Mouse (Mus musculus): ENCODE results near the gene Nfil3. TPM values are rescaled to one million over a fixed set of nuclear protein-coding genes. Genes with fewer than 3 reads are reported as not detected.

The Nfil3 gene
- total RNA-seq, 2 experiments from 2014 or later: 14.2 to 14.7 TPM

GRCm38 (mm10) chr13:52979331-52980051 lies 1.4 kb downstream of the Nfil3 start:
- peak overlapping the region; percentile 71 for H3K4me3 ChIP-seq
- H3K27ac ChIP-seq: peak overlapping the region; percentile 97
- DNase-seq (ENCODE audit: low spot score in 2 of 2): no peak
- TF ChIP-seq CTCF (conservative IDR thresholded peaks at IDR 0.05): no peak

GRCm38 (mm10) chr13:52978321-52978981 lies 2.4 kb downstream of the Nfil3 start:
- peak overlapping the region; percentile 71 for H3K4me3 ChIP-seq
- peak overlapping the region; percentile 97 for H3K27ac ChIP-seq
- DNase-seq (ENCODE audit: low spot score in 2 of 2): peak in 1 of 2 experiments; percentile 16
- TF ChIP-seq CTCF (conservative IDR thresholded peaks at IDR 0.05): no peak

DNA sequence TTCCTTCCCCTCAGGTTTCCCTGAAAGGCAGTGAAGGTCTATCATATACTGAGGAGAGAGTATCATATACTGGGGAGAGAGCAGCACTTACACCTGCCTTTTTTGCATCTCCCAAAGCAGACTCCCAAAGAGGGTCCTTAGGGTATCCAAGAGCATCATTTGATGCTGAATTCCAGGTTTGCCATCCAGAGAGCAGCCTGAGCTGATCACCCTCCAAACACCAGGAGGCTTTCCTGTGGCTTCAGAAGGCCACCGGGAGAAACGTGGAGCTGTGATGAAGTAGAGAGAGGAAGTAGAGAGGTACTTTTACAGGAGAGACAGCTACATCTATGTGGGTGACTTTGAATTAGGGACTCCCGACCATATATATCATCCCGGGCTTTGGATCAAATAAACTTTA lies 3.1 kb downstream of the Nfil3 start:
- no peak for DNase-seq (ENCODE audit: low spot score in 2 of 2)
- Histone ChIP-seq H3K27ac (no peak overlapping the region), H3K4me3 (peak overlapping the region; percentile 71)
- TF ChIP-seq CTCF (conservative IDR thresholded peaks at IDR 0.05): no peak

DNA sequence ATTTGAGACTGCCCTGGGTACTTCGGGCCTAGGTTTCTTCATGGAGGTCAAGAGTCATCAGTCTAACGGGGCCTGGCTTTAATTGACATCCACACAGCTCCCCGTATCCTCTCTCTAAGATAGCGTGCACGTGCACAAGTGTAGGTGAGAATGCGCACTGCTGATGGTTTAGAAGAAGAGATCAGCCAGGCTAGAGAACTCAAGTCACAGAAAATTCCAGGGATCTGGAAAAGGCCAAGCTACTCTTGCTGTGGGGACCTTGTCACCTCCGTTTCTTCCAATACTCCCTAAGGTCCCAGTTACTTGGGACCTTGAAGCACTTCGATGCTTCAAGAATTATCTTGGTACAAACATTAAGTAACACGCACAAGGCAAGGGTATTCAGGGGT lies 3.7 kb downstream of the Nfil3 start:
- H3K27ac ChIP-seq: 0 out of 2 replicates have a peak overlapping the region, but pooled peaks have one; percentile 54
- H3K4me3 ChIP-seq: no peak overlapping the region
- no peak for DNase-seq (ENCODE audit: low spot score in 2 of 2)
- TF ChIP-seq CTCF (conservative IDR thresholded peaks at IDR 0.05): no peak

- no peak for DNase-seq (ENCODE audit: low spot score in 2 of 2)
- H3K4me3 ChIP-seq: peak overlapping the region; percentile 27
- H3K27ac ChIP-seq: peak overlapping the region; percentile 54; the same call in 1 of the 2 replicates
- no peak for TF ChIP-seq CTCF (conservative IDR thresholded peaks at IDR 0.05)
These were observed 4.2 kb downstream of the Nfil3 start for GRCm38 (mm10) chr13:52976510-52977220.

DNA sequence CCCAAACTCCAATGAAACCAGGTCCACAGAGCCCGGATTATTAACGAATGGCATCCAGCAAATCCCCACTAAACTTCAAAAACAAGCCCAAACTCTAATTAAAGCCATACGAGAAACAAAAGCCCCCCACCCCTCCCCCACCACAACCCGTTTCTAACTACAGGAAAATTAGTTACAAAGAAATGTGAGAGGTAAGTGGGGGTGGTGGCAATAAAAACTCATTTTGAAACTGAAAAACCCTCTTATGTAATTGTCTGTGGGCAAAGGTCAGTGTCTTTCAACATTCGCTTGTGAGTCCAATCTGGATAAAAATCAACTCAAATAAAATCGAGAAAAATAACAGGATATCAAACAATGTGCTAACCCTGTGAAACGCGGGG lies 4.8 kb downstream of the Nfil3 start:
- peak overlapping the region; percentile 54; the same call in 1 of the 2 replicates for H3K27ac ChIP-seq
- TF ChIP-seq CTCF (conservative IDR thresholded peaks at IDR 0.05): no peak
- DNase-seq (ENCODE audit: low spot score in 2 of 2): no peak
- H3K4me3 ChIP-seq: peak overlapping the region; percentile 27

DNA sequence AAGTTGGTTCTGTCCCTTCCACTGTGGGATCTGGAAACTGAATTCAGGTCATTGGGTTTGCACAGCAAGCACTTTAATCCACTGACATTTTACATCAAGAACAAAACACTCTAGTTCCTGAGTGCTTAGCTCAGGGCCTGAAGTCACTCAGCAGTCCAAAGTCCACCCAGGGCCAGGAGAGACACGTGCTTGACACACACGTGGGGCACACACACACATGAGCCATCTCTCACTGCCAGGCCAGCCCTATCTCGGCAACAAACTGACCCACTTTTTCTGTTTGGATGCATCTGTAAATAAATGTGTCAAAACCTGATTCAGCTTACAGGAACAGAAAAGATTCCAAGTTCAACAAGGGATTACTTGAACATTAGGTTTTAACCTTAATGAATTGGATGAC lies 6.2 kb downstream of the Nfil3 start:
- no peak for DNase-seq (ENCODE audit: low spot score in 2 of 2)
- Histone ChIP-seq H3K27ac (no peak overlapping the region), H3K4me3 (no peak overlapping the region)
- TF ChIP-seq CTCF (conservative IDR thresholded peaks at IDR 0.05): no peak

- Histone ChIP-seq H3K27ac (no peak overlapping the region), H3K4me3 (no peak overlapping the region)
- no peak for DNase-seq (ENCODE audit: low spot score in 2 of 2)
- TF ChIP-seq CTCF (conservative IDR thresholded peaks at IDR 0.05): no peak
These were observed 7.4 kb downstream of the Nfil3 start for GRCm38 (mm10) chr13:52973427-52973826.

DNA sequence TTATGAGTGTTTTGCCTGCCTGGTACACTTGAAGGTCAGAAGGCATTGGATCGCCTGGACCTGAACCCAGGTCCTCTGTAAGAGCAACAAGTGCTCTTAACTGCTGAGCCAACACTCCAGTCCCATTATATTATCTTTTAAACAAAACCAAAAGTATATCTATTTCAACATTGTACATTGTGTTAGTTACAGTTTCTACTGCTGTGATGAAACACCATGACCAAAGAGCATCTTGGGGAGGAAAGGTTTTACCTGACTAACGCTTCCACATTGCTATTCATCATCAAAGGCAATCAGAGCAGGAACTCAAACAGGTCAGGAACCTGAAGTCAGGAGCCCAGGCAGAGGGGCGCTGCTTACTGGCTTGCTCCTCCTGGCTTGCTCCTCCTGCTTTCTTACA lies 8.2 kb downstream of the Nfil3 start:
- H3K27ac ChIP-seq: no peak overlapping the region
- no peak for DNase-seq (ENCODE audit: low spot score in 2 of 2)
- H3K4me3 ChIP-seq: no peak overlapping the region
- no peak for TF ChIP-seq CTCF (conservative IDR thresholded peaks at IDR 0.05)

DNA sequence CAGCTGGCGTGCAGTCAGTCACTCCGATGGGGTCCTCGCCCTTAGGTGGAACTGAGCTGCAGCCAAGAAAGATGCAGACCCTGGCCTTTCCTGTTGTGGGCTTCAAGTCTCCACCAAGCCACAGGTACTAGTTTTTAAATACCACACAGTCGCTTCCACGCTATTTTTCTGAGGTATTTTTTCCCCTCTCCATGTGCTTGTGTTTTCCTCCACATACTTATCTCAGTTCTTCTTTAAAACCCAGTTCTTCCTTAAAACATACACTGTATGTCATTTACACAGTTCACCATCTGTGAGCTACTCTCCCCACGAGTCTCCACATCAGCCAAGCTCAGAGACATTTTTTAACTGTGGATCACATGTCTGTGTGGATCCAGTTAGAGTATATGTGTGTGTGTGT lies 10.0 kb downstream of the Nfil3 start:
- no peak for DNase-seq (ENCODE audit: low spot score in 2 of 2)
- TF ChIP-seq CTCF (conservative IDR thresholded peaks at IDR 0.05): no peak
- H3K4me3 ChIP-seq: no peak overlapping the region
- H3K27ac ChIP-seq: no peak overlapping the region

GRCm38 (mm10) chr13:52962922-52963321 lies 18.0 kb downstream of the Nfil3 start:
- no peak for DNase-seq (ENCODE audit: low spot score in 2 of 2)
- no peak for TF ChIP-seq CTCF (conservative IDR thresholded peaks at IDR 0.05)
- no peak overlapping the region for H3K4me3 ChIP-seq
- no peak overlapping the region for H3K27ac ChIP-seq

DNA sequence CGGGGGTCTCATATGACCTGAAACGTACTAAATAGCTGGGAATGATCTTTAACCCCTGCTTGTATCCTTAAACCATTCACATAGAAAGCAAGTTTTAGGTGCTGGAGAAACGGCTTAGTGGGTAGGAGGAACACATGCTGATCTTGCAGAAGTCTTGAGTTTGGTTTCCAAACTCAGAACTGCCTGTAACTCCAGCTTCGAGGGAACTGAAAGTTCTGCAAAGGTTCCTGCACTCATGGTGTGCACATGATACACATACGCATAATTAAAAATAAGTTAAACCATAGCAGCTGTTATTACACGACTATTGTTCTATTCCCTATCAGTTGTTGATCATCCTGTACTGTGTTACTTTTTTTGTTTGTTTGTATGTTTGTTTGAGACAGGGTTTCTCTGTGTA lies 18.5 kb downstream of the Nfil3 start:
- H3K4me3 ChIP-seq: no peak overlapping the region
- no peak for TF ChIP-seq CTCF (conservative IDR thresholded peaks at IDR 0.05)

DNA sequence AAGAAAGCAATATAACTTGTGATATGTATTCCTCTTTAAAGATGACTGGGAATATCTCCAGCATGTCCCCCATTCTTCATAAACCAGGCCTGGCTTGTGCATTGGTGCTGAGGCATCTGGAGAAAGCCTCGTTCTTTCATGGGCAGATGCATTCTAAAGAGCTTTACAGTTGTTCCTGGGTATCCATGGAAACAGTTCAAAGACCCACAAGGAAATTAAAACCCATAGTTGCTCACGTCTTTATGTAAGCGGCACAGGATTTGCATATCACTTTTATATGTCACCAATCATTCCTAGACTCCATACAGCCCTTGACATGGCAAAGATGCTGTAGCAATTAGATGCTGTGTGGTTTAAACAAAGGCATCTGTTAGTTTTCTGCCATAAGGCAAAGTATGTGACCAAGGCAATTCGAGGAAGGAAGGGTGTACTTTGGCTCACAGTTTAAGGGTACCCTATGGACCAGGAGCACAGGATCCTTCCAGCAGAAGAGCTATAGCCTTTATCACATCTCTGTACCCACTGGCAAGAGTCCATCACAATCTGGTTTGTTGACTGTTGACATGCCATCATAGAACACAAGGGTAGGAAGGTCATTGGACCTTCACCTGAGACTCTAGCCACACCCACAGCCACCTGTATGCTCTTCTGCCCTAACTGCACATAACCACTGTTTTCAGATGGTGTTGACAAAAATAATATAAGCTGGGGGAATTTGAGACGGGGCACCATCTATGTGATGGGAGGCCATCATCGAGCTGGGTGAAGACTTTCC lies 26.9 kb downstream of the Nfil3 start:
- no peak overlapping the region for H3K27ac ChIP-seq
- no peak for TF ChIP-seq CTCF (conservative IDR thresholded peaks at IDR 0.05)
- DNase-seq (ENCODE audit: low spot score in 2 of 2): no peak

More for the DNA sequence above, 18.5 kb downstream of the Nfil3 start:
- no peak for DNase-seq (ENCODE audit: low spot score in 2 of 2)
- no peak overlapping the region for H3K27ac ChIP-seq

More for the DNA sequence above, 26.9 kb downstream of the Nfil3 start:
- no peak overlapping the region for H3K4me3 ChIP-seq

Measured in layer of hippocampus, adult 2 months (tissue).